Mouse (Mus musculus): ENCODE data around the gene B4galnt1. TPM values are rescaled to one million over a fixed set of nuclear protein-coding genes. Genes with fewer than 3 reads are reported as not detected.
A peak's percentile ranks its signal among the peaks of the same experiment; 100 is the strongest.

Gene B4galnt1
- polyA plus RNA-seq, 1 experiment from 2014 or later, result 7.7 TPM

DNA sequence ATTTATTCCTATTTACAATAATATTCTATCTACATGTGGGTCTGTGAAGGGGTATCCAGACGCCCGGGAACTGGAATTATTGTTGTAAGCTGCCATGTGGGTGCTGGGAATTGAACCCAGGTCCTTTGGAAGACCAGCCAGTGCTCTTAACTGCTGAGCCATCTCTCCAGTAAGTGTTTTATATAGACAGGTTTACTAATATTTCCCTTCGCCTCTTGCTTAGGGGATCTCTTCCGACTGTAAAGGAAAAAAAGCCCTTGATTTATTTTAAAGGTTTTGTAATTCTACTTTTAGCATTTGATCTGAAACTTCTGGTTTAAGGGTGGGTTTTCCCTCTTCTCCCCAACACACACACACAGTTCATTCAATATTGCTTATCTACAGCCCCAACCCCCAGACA, 835 bp upstream of the B4galnt1 start:
- H3K4me1 ChIP-seq, result peaks cover 26% of the 10 kb centered on the region
- no peak overlapping the region for H3K4me3 ChIP-seq (replicated peaks)
- H3K36me3 ChIP-seq, result no peaks in the 10 kb centered on the region
- H3K27me3 ChIP-seq, result peaks cover 56% of the 10 kb centered on the region
- WGBS, result 91% methylated on average over 4 of the region's 4 CpGs
- no peak overlapping the region for H3K9ac ChIP-seq
- H3K9me3 ChIP-seq (replicated peaks), result no peaks in the 10 kb centered on the region
- H3K27ac ChIP-seq, result no peak overlapping the region
- peak overlapping the region; percentile 100; the same call in 1 of the 2 replicates for H3K4me2 ChIP-seq
- ATAC-seq (replicated peaks; ENCODE audit: low FRiP score), result no peak

DNA sequence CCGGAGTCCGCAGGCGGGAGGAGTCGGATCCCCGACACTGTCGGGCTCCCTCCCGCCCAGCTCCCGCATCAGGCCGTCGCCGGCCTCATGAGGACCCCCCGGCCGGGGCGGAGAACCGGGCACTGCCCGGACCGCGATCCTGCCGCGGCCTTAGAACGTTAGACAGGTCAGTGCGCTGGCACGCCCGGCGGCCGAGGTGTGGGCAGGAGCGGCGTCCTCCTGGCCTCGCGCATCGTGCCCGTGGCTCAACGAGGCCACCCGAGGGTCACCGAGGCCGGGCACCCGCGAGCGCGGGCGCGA, 279 bp downstream of the B4galnt1 start:
- under 1% methylated on average over 42 of the region's 42 CpGs for WGBS
- Histone ChIP-seq H3K9ac (peak overlapping the region; percentile 64), H3K9me3 (replicated peaks) (no peaks in the 10 kb centered on the region), H3K27me3 (peaks cover 67% of the 10 kb centered on the region), H3K4me2 (peak overlapping the region; percentile 100), H3K27ac (no peak overlapping the region; the same call in 1 of the 2 replicates), H3K36me3 (no peaks in the 10 kb centered on the region), H3K4me1 (peaks cover 33% of the 10 kb centered on the region), H3K4me3 (replicated peaks) (peak overlapping the region; percentile 51)
- ATAC-seq (replicated peaks; ENCODE audit: low FRiP score), result peak; percentile 64

DNA sequence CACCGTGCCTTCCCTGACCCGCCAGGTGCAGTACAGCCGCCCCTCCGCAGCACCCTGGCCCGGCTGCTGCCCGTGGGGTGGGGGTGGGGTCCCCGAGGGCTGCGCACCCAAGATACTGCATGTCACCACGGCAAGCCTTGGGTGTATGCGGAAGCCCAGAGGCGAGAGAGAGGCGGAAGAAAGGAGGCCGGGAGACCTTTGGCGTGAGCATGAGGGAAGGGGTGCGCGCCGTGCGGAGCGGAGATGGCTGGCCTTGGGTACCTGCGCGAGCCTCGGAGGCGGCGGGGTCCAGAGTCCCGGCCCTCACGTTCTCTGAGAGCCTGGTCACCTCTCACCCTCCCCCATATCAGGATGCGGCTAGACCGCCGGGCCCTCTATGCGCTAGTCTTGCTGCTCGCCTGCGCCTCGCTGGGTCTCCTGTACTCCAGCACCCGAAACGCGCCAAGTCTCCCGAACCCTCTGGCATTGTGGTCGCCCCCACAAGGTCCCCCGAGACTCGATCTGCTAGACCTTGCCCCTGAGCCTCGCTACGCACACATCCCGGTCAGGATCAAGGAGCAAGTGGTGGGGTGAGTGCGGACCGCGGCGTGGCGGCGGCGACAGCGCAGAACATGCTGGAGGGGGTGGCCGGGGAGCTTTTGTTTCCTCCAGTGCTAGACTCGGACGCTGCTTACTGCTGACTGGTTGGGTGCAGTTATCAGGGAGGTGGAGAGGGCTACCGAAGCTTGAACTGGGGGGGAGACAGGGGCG, 804 bp downstream of the B4galnt1 start:
- Histone ChIP-seq H3K4me2 (peak overlapping the region; percentile 100), H3K36me3 (no peaks in the 10 kb centered on the region), H3K9ac (peak overlapping the region; percentile 64), H3K9me3 (replicated peaks) (no peaks in the 10 kb centered on the region), H3K27me3 (peaks cover 73% of the 10 kb centered on the region), H3K27ac (no peak overlapping the region), H3K4me1 (peaks cover 38% of the 10 kb centered on the region), H3K4me3 (replicated peaks) (peak overlapping the region; percentile 51)
- ATAC-seq (replicated peaks; ENCODE audit: low FRiP score), result peak; percentile 48
- WGBS, result under 1% methylated on average over 54 of the region's 56 CpGs

GRCm38 (mm10) chr10:127166404-127166715, 1.3 kb downstream of the B4galnt1 start:
- H3K9ac ChIP-seq, result 0 out of 2 replicates have a peak overlapping the region, but pooled peaks have one; percentile 64
- no peaks in the 10 kb centered on the region for H3K9me3 ChIP-seq (replicated peaks)
- H3K4me1 ChIP-seq, result peaks cover 42% of the 10 kb centered on the region
- H3K36me3 ChIP-seq, result no peaks in the 10 kb centered on the region
- H3K27ac ChIP-seq, result no peak overlapping the region
- WGBS, result 3% methylated on average over 11 of the region's 11 CpGs
- H3K4me2 ChIP-seq, result peak overlapping the region; percentile 100
- H3K4me3 ChIP-seq (replicated peaks), result peak overlapping the region; percentile 51
- peaks cover 78% of the 10 kb centered on the region for H3K27me3 ChIP-seq
- no peak for ATAC-seq (replicated peaks; ENCODE audit: low FRiP score)

DNA sequence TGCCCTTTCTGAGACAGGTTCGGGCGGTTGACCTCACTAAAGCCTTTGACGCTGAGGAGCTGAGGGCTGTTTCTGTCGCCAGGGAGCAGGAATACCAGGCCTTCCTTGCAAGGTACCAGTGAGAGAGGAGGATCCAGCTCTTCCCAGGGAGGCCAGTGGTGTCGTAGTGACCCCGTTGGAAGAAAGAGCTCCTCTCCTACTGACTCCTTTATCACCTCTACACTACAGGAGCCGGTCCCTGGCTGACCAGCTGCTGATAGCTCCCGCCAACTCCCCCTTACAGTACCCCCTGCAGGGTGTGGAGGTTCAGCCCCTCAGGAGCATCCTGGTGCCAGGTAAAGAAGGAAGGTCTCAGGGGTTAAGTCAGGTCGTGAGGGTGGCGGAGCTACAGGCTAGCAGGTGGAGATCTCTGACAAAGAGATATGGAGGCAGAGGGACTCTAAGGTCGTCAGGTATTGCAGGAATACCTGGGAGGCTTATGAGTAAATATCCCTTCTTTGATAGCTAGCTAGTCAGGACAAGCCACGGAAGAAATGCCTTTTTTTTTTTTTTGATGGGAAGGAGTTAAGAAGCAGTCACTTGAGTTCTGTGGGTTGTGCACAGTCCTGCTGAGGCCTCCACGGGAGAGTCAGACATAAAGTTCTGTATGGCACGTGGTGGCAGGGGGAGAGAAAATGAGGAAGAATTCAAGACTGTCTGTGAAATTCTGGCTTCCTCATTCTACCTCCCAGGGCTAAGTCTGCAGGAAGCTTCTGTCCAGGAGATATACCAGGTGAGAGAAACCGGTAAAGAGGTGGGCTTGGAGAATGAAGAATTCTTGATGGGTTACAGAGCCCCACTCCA, 2.0 kb downstream of the B4galnt1 start:
- Histone ChIP-seq H3K4me2 (peak overlapping the region; percentile 100), H3K27me3 (peaks cover 84% of the 10 kb centered on the region), H3K36me3 (no peaks in the 10 kb centered on the region), H3K4me1 (peaks cover 42% of the 10 kb centered on the region), H3K9ac (0 out of 2 replicates have a peak overlapping the region, but pooled peaks have one; percentile 15), H3K9me3 (replicated peaks) (no peaks in the 10 kb centered on the region), H3K4me3 (replicated peaks) (peak overlapping the region; percentile 51), H3K27ac (no peak overlapping the region)
- WGBS, result 31% methylated on average over 15 of the region's 15 CpGs
- ATAC-seq (replicated peaks; ENCODE audit: low FRiP score), result no peak

DNA sequence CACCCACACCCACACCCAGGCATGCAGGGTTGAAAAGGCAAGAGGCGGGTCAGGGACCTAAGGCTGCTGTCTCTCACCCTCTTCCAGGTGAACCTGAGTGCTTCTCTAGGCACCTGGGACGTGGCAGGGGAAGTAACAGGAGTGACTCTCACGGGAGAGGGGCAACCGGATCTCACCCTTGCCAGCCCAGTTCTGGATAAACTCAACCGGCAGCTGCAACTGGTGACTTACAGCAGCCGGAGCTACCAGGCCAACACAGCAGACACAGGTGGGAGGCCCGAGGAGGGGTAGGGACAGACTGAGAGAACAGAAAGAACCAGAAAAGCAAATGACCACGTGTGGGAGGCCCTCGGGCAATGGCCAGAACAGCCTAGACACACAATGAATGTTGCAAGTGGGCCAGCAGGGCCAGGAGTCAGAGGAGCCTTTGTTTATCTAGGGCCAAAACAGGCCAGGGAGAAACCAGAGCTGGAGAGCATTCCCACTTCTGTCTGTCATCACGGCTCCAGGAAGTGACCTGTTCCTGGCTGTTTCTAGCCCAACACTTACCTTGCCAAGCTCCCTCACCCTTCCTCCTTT, 2.7 kb downstream of the B4galnt1 start:
- peaks cover 89% of the 10 kb centered on the region for H3K27me3 ChIP-seq
- H3K9me3 ChIP-seq (replicated peaks), result no peaks in the 10 kb centered on the region
- no peak overlapping the region for H3K4me2 ChIP-seq
- 34% methylated on average over 10 of the region's 10 CpGs for WGBS
- H3K27ac ChIP-seq, result no peak overlapping the region
- H3K36me3 ChIP-seq, result no peaks in the 10 kb centered on the region
- no peak for ATAC-seq (replicated peaks; ENCODE audit: low FRiP score)
- peaks cover 42% of the 10 kb centered on the region for H3K4me1 ChIP-seq
- H3K9ac ChIP-seq, result no peak overlapping the region
- H3K4me3 ChIP-seq (replicated peaks), result no peak overlapping the region

DNA sequence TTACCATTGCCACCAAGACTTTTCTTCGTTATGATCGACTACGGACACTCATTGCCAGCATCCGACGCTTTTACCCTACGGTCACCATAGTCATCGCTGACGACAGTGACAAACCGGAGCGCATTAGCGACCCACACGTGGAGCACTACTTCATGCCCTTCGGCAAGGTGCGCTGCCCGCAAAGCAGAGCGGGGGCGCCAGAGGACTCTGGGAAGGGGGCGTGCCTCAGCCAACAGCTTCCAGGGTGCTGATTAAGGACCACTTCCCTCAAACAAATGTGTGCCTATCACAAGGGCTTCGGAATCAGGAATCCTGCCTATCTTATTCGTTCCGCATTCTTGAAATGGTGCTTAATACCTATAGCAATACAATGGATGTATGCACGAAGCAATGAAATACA, 5.0 kb downstream of the B4galnt1 start:
- Histone ChIP-seq H3K36me3 (no peaks in the 10 kb centered on the region), H3K27me3 (peaks cover 85% of the 10 kb centered on the region), H3K4me2 (peak overlapping the region; percentile 70), H3K4me1 (peaks cover 37% of the 10 kb centered on the region), H3K9me3 (replicated peaks) (no peaks in the 10 kb centered on the region), H3K9ac (no peak overlapping the region), H3K4me3 (replicated peaks) (peak overlapping the region; percentile 43), H3K27ac (no peak overlapping the region)
- WGBS, result 4% methylated on average over 22 of the region's 22 CpGs
- ATAC-seq (replicated peaks; ENCODE audit: low FRiP score), result no peak

GRCm38 (mm10) chr10:127170837-127171272, 5.8 kb downstream of the B4galnt1 start:
- Histone ChIP-seq H3K9ac (peak overlapping the region; percentile 19; the same call in 1 of the 2 replicates), H3K27me3 (peaks cover 77% of the 10 kb centered on the region), H3K27ac (no peak overlapping the region), H3K4me1 (peaks cover 28% of the 10 kb centered on the region), H3K4me2 (peak overlapping the region; percentile 70), H3K36me3 (no peaks in the 10 kb centered on the region), H3K4me3 (replicated peaks) (peak overlapping the region; percentile 43), H3K9me3 (replicated peaks) (no peaks in the 10 kb centered on the region)
- ATAC-seq (replicated peaks; ENCODE audit: low FRiP score), result peak; percentile 71
- WGBS, result under 1% methylated on average over 29 of the region's 29 CpGs

GRCm38 (mm10) chr10:127171631-127172200, 6.7 kb downstream of the B4galnt1 start:
- Histone ChIP-seq H3K9me3 (replicated peaks) (no peaks in the 10 kb centered on the region), H3K9ac (no peak overlapping the region), H3K27me3 (peaks cover 76% of the 10 kb centered on the region), H3K36me3 (no peaks in the 10 kb centered on the region), H3K4me2 (no peak overlapping the region), H3K4me3 (replicated peaks) (no peak overlapping the region), H3K4me1 (peaks cover 22% of the 10 kb centered on the region), H3K27ac (no peak overlapping the region)
- ATAC-seq (replicated peaks; ENCODE audit: low FRiP score), result no peak
- WGBS, result 84% methylated on average over 15 of the region's 15 CpGs

DNA sequence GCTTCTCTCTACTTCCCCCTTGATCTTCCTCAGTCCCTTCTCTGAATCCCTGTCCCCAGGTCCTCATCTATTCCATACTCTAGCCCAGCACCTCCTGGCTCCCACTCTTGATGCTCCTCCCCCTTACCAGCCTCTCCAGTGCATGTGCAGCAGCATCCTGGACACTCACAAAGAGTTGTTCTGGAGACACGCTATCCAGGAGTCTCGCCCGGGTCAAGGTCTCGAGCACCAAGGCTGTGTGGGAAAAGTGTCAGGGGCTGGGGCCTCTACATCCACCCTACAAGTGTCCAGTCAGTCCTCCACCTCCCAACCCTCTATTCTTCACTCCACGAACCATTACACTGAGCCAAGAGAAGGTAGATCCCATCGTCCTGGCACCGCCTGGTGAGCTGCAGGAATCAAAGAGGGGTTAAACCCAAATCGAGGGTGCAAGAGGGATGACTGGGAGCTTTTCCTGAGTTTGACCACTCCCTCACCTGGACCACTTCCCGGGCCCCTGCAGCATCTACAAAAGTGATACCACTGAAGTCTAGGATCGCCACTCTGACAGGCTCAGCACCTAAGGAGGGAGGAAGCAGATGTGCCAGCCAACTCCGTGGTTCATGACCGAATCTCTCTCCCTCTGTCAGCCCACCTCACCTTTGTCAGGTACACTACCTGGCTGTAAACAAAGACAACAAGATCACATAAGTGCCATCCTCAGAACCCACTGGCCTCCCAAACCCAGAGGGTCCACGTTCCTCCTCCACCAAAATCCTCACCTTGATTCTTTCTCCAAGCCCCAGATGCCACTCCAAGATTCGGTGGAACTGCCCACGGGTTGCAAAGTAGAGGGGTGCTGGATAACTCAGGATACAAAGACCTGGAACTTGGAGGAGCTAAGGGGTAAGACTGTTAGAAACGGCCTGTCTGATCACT, 8.4 kb downstream of the B4galnt1 start:
- H3K36me3 ChIP-seq, result no peaks in the 10 kb centered on the region
- ATAC-seq (replicated peaks; ENCODE audit: low FRiP score), result no peak
- peaks cover 35% of the 10 kb centered on the region for H3K4me1 ChIP-seq
- no peaks in the 10 kb centered on the region for H3K9me3 ChIP-seq (replicated peaks)
- peaks cover 75% of the 10 kb centered on the region for H3K27me3 ChIP-seq
- H3K9ac ChIP-seq, result no peak overlapping the region
- 84% methylated on average over 16 of the region's 16 CpGs for WGBS
- H3K4me2 ChIP-seq, result no peak overlapping the region
- no peak overlapping the region for H3K27ac ChIP-seq
- H3K4me3 ChIP-seq (replicated peaks), result no peak overlapping the region

GRCm38 (mm10) chr10:127174170-127174569, 9.1 kb downstream of the B4galnt1 start:
- no peak for ATAC-seq (replicated peaks; ENCODE audit: low FRiP score)
- Histone ChIP-seq H3K4me3 (replicated peaks) (no peak overlapping the region), H3K4me1 (peaks cover 43% of the 10 kb centered on the region), H3K36me3 (no peaks in the 10 kb centered on the region), H3K27ac (no peak overlapping the region), H3K27me3 (peaks cover 75% of the 10 kb centered on the region), H3K9ac (no peak overlapping the region), H3K9me3 (replicated peaks) (no peaks in the 10 kb centered on the region), H3K4me2 (no peak overlapping the region)
- whole genome bisulfite sequencing, result 90% methylated on average over 7 of the region's 7 CpGs
